Mouse (Mus musculus) heart, embryonic 15.5 days (tissue): ENCODE measurements around the gene Calcoco2. TPM values are rescaled to one million over a fixed set of nuclear protein-coding genes. Genes with fewer than 3 reads are reported as not detected.
"Not testable (repeated sequence)": the region's sequence is repeated elsewhere in the genome, so short reads cannot be mapped to it uniquely, and the experiment has no call there.

ENCODE experiments used
- ATAC-seq: fragments of 200-750 bp; cut with Nextera tagmentation; replicated peaks from 2 replicates; pipeline ENCODE4 v1.8.0; 2017; ENCODE audit warnings: low read depth, moderate TSS enrichment; ENCODE audit not compliant: insufficient number of reproducible peaks, insufficient read depth, low FRiP score
- H3K27ac ChIP-seq: fragments of 300-500 bp; sonication (generic); 2 replicates; pipeline ENCODE4 v1.5.1; 2015; ENCODE audit warnings: mild to moderate bottlenecking, inconsistent platforms
- H3K27me3 ChIP-seq: fragments of 300-500 bp; sonication (generic); 2 replicates; pipeline ENCODE4 v1.6.1; 2015; ENCODE audit warnings: inconsistent platforms
- H3K36me3 ChIP-seq: fragments of 300-500 bp; sonication (generic); 2 replicates; pipeline ENCODE4 v1.6.1; 2015; ENCODE audit warnings: mild to moderate bottlenecking, inconsistent platforms
- H3K4me1 ChIP-seq: fragments of 300-500 bp; sonication (generic); replicated peaks from 2 replicates; pipeline ENCODE4 v1.6.1; 2015; ENCODE audit warnings: inconsistent platforms
- H3K4me2 ChIP-seq: fragments of 300-500 bp; sonication (generic); 2 replicates; pipeline ENCODE4 v1.6.1; 2015; ENCODE audit warnings: inconsistent platforms, mild to moderate bottlenecking, moderate library complexity
- H3K4me3 ChIP-seq: fragments of 300-500 bp; sonication (generic); 2 replicates; pipeline ENCODE4 v1.5.1; 2015; ENCODE audit warnings: mild to moderate bottlenecking, inconsistent platforms
- H3K9ac ChIP-seq: fragments of 300-500 bp; sonication (generic); 2 replicates; pipeline ENCODE4 v1.6.1; 2015; ENCODE audit warnings: mild to moderate bottlenecking, inconsistent platforms
- H3K9me3 ChIP-seq: fragments of 300-500 bp; sonication (generic); replicated peaks from 2 replicates; pipeline ENCODE4 v1.6.1; 2016; ENCODE audit warnings: inconsistent platforms
- WGBS: fragments of 180-500 bp; shearing (Covaris S2); methylation state at CpG from one replicate; pipeline ENCODE4 v1.1.7; 2015; ENCODE audit warnings: mixed read lengths; 5-methylcytosine and 5-hydroxymethylcytosine counted together
- polyA plus RNA-seq: library from polyadenylated mRNA; unstranded; fragments of >200 nt; fragmentation: Nextera tagmentation; extraction: Ambion mirVana; gene quantifications from 2 replicates; pipeline ENCODE4 v1.2.1, GENCODE M21; 2015

The Calcoco2 gene
- polyA plus RNA-seq, 1 experiment from 2014 or later: not detected

GRCm38 (mm10) chr11:96116925-96117324 is 5.2 kb upstream of the Calcoco2 start:
- H3K9ac ChIP-seq, ATAC-seq: not testable (repeated sequence)
- WGBS: 80% methylated on average over 3 of the region's 3 CpGs

GRCm38 (mm10) chr11:96116116-96116515 is 4.4 kb upstream of the Calcoco2 start:
- WGBS: 79% methylated on average over 3 of the region's 3 CpGs
- ATAC-seq: no peak
- H3K27me3 ChIP-seq: peaks cover 11% of the 10 kb centered on the region; the same call in 1 of the 2 replicates
- no peak overlapping the region for H3K9ac ChIP-seq
- no peak overlapping the region for H3K4me2 ChIP-seq
- H3K36me3 ChIP-seq: no peaks in the 10 kb centered on the region
- H3K27ac ChIP-seq: no peak overlapping the region
- H3K4me3 ChIP-seq: no peak overlapping the region
- H3K9me3 ChIP-seq: no peaks in the 10 kb centered on the region
- no peaks in the 10 kb centered on the region for H3K4me1 ChIP-seq

More at GRCm38 (mm10) chr11:96116925-96117324, 5.2 kb upstream of the Calcoco2 start:
- H3K4me3 ChIP-seq, H3K4me1 ChIP-seq, H3K9me3 ChIP-seq, H3K27ac ChIP-seq, H3K36me3 ChIP-seq, H3K4me2 ChIP-seq: not testable (repeated sequence)
- peaks cover 11% of the 10 kb centered on the region; the same call in 1 of the 2 replicates for H3K27me3 ChIP-seq

- Histone ChIP-seq H3K27me3 (peaks cover 9% of the 10 kb centered on the region; the same call in 1 of the 2 replicates), H3K4me1 (no peaks in the 10 kb centered on the region), H3K27ac (no peak overlapping the region), H3K9me3 (no peaks in the 10 kb centered on the region), H3K4me3 (no peak overlapping the region), H3K36me3 (no peaks in the 10 kb centered on the region), H3K9ac (no peak overlapping the region), H3K4me2 (no peak overlapping the region)
- ATAC-seq: no peak
- 84% methylated on average over 6 of the region's 6 CpGs for WGBS
These were observed 3.7 kb upstream of the Calcoco2 start for GRCm38 (mm10) chr11:96115416-96115815.

GRCm38 (mm10) chr11:96114077-96114476 is 2.3 kb upstream of the Calcoco2 start:
- H3K27ac ChIP-seq: no peak overlapping the region
- no peak for ATAC-seq
- WGBS: 43% methylated on average over 2 of the region's 2 CpGs
- H3K36me3 ChIP-seq: no peaks in the 10 kb centered on the region
- H3K4me1 ChIP-seq: no peaks in the 10 kb centered on the region
- no peaks in the 10 kb centered on the region for H3K9me3 ChIP-seq
- no peak overlapping the region for H3K4me2 ChIP-seq
- peaks cover 6% of the 10 kb centered on the region; the same call in 1 of the 2 replicates for H3K27me3 ChIP-seq
- H3K4me3 ChIP-seq: no peak overlapping the region
- H3K9ac ChIP-seq: no peak overlapping the region

GRCm38 (mm10) chr11:96110950-96111349 is 814 bp downstream of the Calcoco2 start:
- H3K4me3 ChIP-seq, H3K9ac ChIP-seq, H3K4me2 ChIP-seq, ATAC-seq, H3K9me3 ChIP-seq, H3K36me3 ChIP-seq, H3K27ac ChIP-seq, H3K4me1 ChIP-seq, H3K27me3 ChIP-seq: not testable (repeated sequence)
- WGBS: 55% methylated on average over 2 of the region's 2 CpGs

GRCm38 (mm10) chr11:96108376-96108775 is 3.4 kb downstream of the Calcoco2 start:
- Histone ChIP-seq H3K36me3 (no peaks in the 10 kb centered on the region), H3K27me3 (peaks cover 6% of the 10 kb centered on the region; the same call in 1 of the 2 replicates), H3K9ac (no peak overlapping the region), H3K4me2 (no peak overlapping the region), H3K4me1 (no peaks in the 10 kb centered on the region), H3K9me3 (no peaks in the 10 kb centered on the region), H3K27ac (no peak overlapping the region), H3K4me3 (no peak overlapping the region)
- no peak for ATAC-seq
- 74% methylated on average over 1 of the region's 1 CpGs for WGBS

GRCm38 (mm10) chr11:96093361-96093760 is 18.4 kb downstream of the Calcoco2 start:
- no peak overlapping the region for H3K9ac ChIP-seq
- no peak overlapping the region for H3K4me2 ChIP-seq
- no peak overlapping the region for H3K4me3 ChIP-seq
- H3K9me3 ChIP-seq: no peaks in the 10 kb centered on the region
- 11% methylated on average over 3 of the region's 3 CpGs for WGBS
- peak overlapping the region; percentile 72 for H3K27ac ChIP-seq
- no peaks in the 10 kb centered on the region for H3K27me3 ChIP-seq
- H3K36me3 ChIP-seq: no peaks in the 10 kb centered on the region
- peaks cover 12% of the 10 kb centered on the region for H3K4me1 ChIP-seq
- no peak for ATAC-seq

- Histone ChIP-seq H3K9me3 (no peaks in the 10 kb centered on the region), H3K27me3 (no peaks in the 10 kb centered on the region), H3K9ac (no peak overlapping the region), H3K36me3 (no peaks in the 10 kb centered on the region), H3K27ac (peak overlapping the region; percentile 72), H3K4me2 (peak overlapping the region; percentile 23; the same call in 1 of the 2 replicates), H3K4me1 (peaks cover 12% of the 10 kb centered on the region), H3K4me3 (no peak overlapping the region)
- peak; percentile 55; the same call in 1 of the 2 replicates for ATAC-seq
- 20% methylated on average over 7 of the region's 7 CpGs for WGBS
These were observed 19.0 kb downstream of the Calcoco2 start for GRCm38 (mm10) chr11:96092674-96093291.

- Histone ChIP-seq H3K36me3 (no peaks in the 10 kb centered on the region), H3K27ac (no peak overlapping the region), H3K27me3 (no peaks in the 10 kb centered on the region), H3K9me3 (no peaks in the 10 kb centered on the region), H3K4me2 (no peak overlapping the region), H3K4me1 (peaks cover 12% of the 10 kb centered on the region), H3K9ac (no peak overlapping the region), H3K4me3 (no peak overlapping the region)
- WGBS: 70% methylated on average over 2 of the region's 2 CpGs
- no peak for ATAC-seq
These were observed 20.7 kb downstream of the Calcoco2 start for GRCm38 (mm10) chr11:96091073-96091472.

- no peak overlapping the region for H3K27ac ChIP-seq
- 81% methylated on average over 6 of the region's 6 CpGs for WGBS
- no peak overlapping the region for H3K9ac ChIP-seq
- peaks cover 9% of the 10 kb centered on the region for H3K4me1 ChIP-seq
- no peaks in the 10 kb centered on the region for H3K9me3 ChIP-seq
- no peak overlapping the region for H3K4me3 ChIP-seq
- no peaks in the 10 kb centered on the region for H3K27me3 ChIP-seq
- H3K36me3 ChIP-seq: no peaks in the 10 kb centered on the region
- no peak overlapping the region for H3K4me2 ChIP-seq
- no peak for ATAC-seq
These were observed 23.8 kb downstream of the Calcoco2 start for GRCm38 (mm10) chr11:96087981-96088380.

- Histone ChIP-seq H3K4me3 (no peak overlapping the region), H3K4me2 (no peak overlapping the region), H3K36me3 (no peaks in the 10 kb centered on the region), H3K9me3 (no peaks in the 10 kb centered on the region), H3K9ac (no peak overlapping the region), H3K27ac (no peak overlapping the region), H3K4me1 (no peaks in the 10 kb centered on the region), H3K27me3 (no peaks in the 10 kb centered on the region)
- WGBS: 60% methylated on average over 3 of the region's 3 CpGs
- ATAC-seq: no peak
These were observed 29.1 kb downstream of the Calcoco2 start for GRCm38 (mm10) chr11:96082682-96083081.

GRCm38 (mm10) chr11:96080736-96081135 is 31.0 kb downstream of the Calcoco2 start:
- 67% methylated on average over 5 of the region's 5 CpGs for WGBS
- H3K4me3 ChIP-seq: no peak overlapping the region
- no peak overlapping the region for H3K9ac ChIP-seq
- H3K27ac ChIP-seq: no peak overlapping the region
- H3K27me3 ChIP-seq: no peaks in the 10 kb centered on the region
- H3K4me1 ChIP-seq: peaks cover 4% of the 10 kb centered on the region
- no peaks in the 10 kb centered on the region for H3K9me3 ChIP-seq
- H3K4me2 ChIP-seq: no peak overlapping the region
- no peak for ATAC-seq
- no peaks in the 10 kb centered on the region for H3K36me3 ChIP-seq
